Mouse (Mus musculus): ENCODE data around the gene Zbtb8b.

GRCm38 (mm10) chr4:129394089-129394870 lies 46.4 kb downstream of the Zbtb8b start:
- TF ChIP-seq CTCF (IDR thresholded peaks at IDR 0.05; ENCODE audit: low read depth, low read length): no peak
- no peak for TF ChIP-seq POLR2A (IDR thresholded peaks at IDR 0.05; ENCODE audit: borderline replicate concordance, low read depth, low read length)

Data from bone marrow macrophage, adult 2 months (primary cell).